Mouse (Mus musculus): ENCODE data around the gene Olfr666.
"Not testable (repeated sequence)": the region's sequence is repeated elsewhere in the genome, so short reads cannot be mapped to it uniquely, and the experiment has no call there.

The Olfr666 gene

DNA sequence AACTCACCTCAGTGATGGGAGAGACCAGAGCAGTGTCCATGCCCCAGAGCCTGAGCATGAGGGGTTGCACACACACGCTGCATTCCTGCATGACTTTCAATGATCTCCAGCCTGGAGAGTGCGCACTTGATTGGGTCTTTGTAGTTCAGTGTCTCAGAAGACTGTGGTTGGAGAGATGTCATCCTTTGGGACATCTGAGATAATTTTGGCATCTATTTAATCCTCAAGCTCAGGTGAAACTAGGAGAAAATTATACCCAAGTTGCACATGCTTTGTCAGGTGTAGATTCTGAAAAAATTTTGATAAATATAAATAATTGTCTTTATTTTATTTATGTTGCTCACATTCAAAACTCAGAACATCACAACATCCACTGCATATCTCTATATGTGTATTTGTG lies at the start of gene Olfr666:
Gene Olfr666, minus strand, starts transcription at position 101 of the 400 bp plus-strand sequence.
- no peak for DNase-seq (ENCODE audit: low spot score)

DNA sequence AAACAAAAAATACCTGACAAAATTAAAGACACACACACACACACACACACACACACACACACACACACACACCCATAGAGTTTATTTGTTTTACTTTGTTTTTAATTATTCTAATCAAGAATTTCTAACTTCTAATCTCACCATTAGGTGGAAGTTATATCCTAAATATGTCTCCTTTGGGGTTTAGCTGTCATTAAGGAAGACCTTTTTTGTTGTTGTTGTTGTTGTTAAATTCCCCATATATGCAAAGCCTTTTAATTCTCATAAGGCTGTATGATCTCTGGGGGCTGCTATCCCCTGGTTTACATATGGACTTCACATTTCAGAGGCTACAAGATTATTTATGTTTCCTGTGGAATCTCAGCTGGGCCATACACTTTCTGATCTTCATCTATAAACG lies 38.2 kb upstream of the Olfr666 start, which contains the start of gene Olfr669:
Gene Olfr669, plus strand, starts transcription at position 301 of the 400 bp plus-strand sequence.
- no peak for DNase-seq (ENCODE audit: low spot score)

- no peak for DNase-seq (ENCODE audit: low spot score)
Measured at GRCm38 (mm10) chr7:104927957-104928356, 32.2 kb upstream of the Olfr666 start, which contains the start of gene Olfr668. Olfr668 (minus strand) TSS chr7:104928057.

DNA sequence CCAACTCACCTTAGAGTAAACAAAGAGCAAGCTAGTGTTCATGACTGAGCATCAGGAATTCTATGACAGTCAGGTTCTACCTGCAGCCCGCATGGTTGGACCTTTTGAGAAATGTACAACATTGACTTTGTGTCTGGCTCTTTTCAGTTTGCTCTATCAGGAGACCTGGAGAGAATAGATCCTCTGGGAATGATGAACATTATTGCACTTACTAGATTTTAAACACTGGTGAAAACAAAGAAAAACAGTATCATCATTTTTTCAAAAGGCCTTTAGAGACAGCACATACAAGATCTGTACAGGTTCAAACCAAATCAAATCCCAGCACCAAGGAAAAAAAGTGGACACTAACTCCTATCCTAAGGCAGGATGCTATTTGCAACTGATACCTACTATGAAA lies 25.6 kb upstream of the Olfr666 start, which contains the start of gene Olfr667:
Gene Olfr667, minus strand, starts transcription at position 101 of the 400 bp plus-strand sequence.
- no peak for DNase-seq (ENCODE audit: low spot score)

GRCm38 (mm10) chr7:104877731-104878130 lies 18.0 kb downstream of the Olfr666 start, which contains the start of gene Olfr665:
Olfr665 (plus strand) TSS chr7:104878031.
- no peak for DNase-seq (ENCODE audit: low spot score)

- DNase-seq (ENCODE audit: low spot score) = no peak
Measured at GRCm38 (mm10) chr7:104861381-104861780, 34.4 kb downstream of the Olfr666 start.

DNA sequence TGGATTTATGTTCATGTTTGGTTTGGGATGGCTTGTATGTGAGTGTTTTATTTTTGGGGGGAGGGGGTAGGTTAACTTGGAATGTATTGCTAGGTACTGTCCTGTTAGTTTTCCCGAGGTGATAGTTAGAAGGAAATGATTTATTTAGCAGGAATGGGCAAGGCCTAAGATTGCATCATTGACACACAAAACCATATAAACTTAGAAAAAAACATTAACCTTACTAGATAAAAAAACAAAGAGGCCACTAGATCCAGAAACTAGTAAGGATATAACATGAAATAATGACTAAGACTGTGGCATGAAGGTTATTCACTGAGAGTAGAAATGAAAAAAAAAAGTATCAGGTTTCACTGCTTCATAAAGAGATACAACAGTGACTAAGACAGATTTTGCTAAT lies 38.1 kb downstream of the Olfr666 start:
- DNase-seq (ENCODE audit: low spot score) = no peak

DNA sequence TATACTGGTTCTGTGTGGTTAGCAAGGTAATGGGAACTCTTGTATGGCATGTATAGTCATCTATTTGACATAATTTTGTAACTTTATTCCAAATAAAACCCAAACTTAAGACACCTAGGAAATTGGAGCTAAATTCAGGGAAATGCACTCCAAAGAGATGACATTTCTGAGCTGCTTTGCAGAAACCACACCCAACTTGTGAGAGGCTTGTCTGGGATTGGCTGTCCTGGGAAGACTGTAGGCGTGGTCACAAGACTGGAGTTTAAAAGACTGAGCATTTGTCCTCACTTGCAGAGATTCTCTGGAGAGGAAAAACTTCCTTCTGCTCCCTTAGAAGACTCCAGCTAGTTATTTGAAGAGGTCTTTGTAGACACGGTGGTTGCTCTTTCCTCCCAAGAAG lies 39.0 kb downstream of the Olfr666 start, which contains the start of gene Usp17la:
Gene Usp17la, plus strand, starts transcription at position 301 of the 400 bp plus-strand sequence.
- DNase-seq (ENCODE audit: low spot score) = not testable (repeated sequence)

- no peak for DNase-seq (ENCODE audit: low spot score)
Measured at GRCm38 (mm10) chr7:104855248-104855750, 40.5 kb downstream of the Olfr666 start.

- DNase-seq (ENCODE audit: low spot score) = not testable (repeated sequence)
Measured at GRCm38 (mm10) chr7:104851546-104851945, 44.2 kb downstream of the Olfr666 start.

DNA sequence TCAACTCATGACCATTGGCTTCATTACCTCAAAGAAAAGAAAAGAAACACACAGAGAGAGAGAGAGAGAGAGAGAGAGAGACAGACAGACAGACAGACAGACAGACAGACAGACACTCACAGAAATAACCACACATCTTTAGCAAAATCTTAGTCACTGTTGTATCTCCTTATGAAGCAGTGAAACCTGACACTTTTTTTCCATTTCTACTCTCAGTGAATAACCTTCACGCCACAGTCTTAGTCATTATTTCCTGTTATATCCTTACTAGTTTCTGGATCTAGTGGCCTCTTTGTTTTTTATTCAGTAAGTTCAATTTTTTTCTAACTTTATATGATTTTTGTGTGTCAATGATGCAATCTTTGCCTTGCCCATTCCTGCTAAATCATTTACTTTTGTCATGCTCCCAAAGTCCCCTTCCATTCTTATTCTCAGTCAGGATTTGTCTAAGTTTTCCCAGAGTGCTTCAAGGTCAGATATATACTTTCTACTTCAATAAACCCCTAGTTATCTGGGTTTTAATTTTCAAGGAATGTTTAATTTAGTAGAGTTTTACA lies 51.9 kb downstream of the Olfr666 start:
- DNase-seq (ENCODE audit: low spot score) = no peak

GRCm38 (mm10) chr7:104842503-104842902 lies 53.2 kb downstream of the Olfr666 start, which contains the start of gene Usp17lb:
Usp17lb (minus strand) TSS chr7:104842603.
- DNase-seq (ENCODE audit: low spot score) = no peak

Measured in c-Kit-positive CD71-positive TER-119-positive erythroid progenitor cells, embryonic 14.5 days (primary cell).